Mouse (Mus musculus) heart, embryonic 16.5 days (tissue): Measurements from ENCODE around the gene Fabp3. TPM values are rescaled to one million over a fixed set of nuclear protein-coding genes. Genes with fewer than 3 reads are reported as not detected.

Source experiments
- ATAC-seq: fragments of 200-750 bp; cut with Nextera tagmentation; replicated peaks from 2 replicates; pipeline ENCODE4 v1.8.0; 2017; ENCODE audit warnings: moderate number of reproducible peaks; ENCODE audit not compliant: insufficient read depth, low FRiP score; ENCODE audit errors: extremely low read depth
- H3K27ac ChIP-seq: fragments of 300-500 bp; sonication (generic); 2 replicates; pipeline ENCODE4 v1.5.1; 2014; ENCODE audit warnings: mild to moderate bottlenecking, low read length, control low read depth, moderate library complexity
- H3K27me3 ChIP-seq: fragments of 300-500 bp; sonication (generic); 2 replicates; pipeline ENCODE4 v1.6.1; 2014; ENCODE audit warnings: low read length, mixed read lengths; ENCODE audit not compliant: control insufficient read depth, insufficient read depth
- H3K36me3 ChIP-seq: fragments of 300-500 bp; sonication (generic); 2 replicates; pipeline ENCODE4 v1.6.1; 2014; ENCODE audit not compliant: control insufficient read depth, insufficient read depth
- H3K4me1 ChIP-seq: fragments of 300-500 bp; sonication (generic); 2 replicates; pipeline ENCODE4 v1.6.1; 2014; ENCODE audit warnings: low read length, mixed read lengths; ENCODE audit not compliant: control insufficient read depth, insufficient read depth
- H3K4me2 ChIP-seq: fragments of 300-500 bp; sonication (generic); 2 replicates; pipeline ENCODE4 v1.6.1; 2014; ENCODE audit warnings: low read depth, mild to moderate bottlenecking, control low read depth, low read length
- H3K4me3 ChIP-seq: fragments of 300-500 bp; sonication (generic); 2 replicates; pipeline ENCODE4 v1.5.1; 2014; ENCODE audit warnings: mild to moderate bottlenecking, control low read depth, low read length
- H3K9ac ChIP-seq: fragments of 300-500 bp; sonication (generic); 2 replicates; pipeline ENCODE4 v1.6.1; 2014; ENCODE audit warnings: low read length, control low read depth
- H3K9me3 ChIP-seq: fragments of 300-500 bp; sonication (generic); replicated peaks from 2 replicates; pipeline ENCODE4 v1.6.1; 2016; ENCODE audit warnings: low read length; ENCODE audit not compliant: control insufficient read depth
- WGBS: fragments of 180-500 bp; shearing (Covaris S2); extraction: QIAGEN DNeasy Blood & Tissue Kit; methylation state at CpG from one replicate; pipeline ENCODE4 v1.1.7; 2014; 5-methylcytosine and 5-hydroxymethylcytosine counted together
- polyA plus RNA-seq: library from polyadenylated mRNA; unstranded; fragments of >200 nt; fragmentation: Nextera tagmentation; extraction: Ambion mirVana; gene quantifications from 2 replicates; pipeline ENCODE4 v1.2.1, GENCODE M21; 2015

Fabp3 gene
- polyA plus RNA-seq, 1 experiment from 2014 or later, result 1,916 TPM

DNA sequence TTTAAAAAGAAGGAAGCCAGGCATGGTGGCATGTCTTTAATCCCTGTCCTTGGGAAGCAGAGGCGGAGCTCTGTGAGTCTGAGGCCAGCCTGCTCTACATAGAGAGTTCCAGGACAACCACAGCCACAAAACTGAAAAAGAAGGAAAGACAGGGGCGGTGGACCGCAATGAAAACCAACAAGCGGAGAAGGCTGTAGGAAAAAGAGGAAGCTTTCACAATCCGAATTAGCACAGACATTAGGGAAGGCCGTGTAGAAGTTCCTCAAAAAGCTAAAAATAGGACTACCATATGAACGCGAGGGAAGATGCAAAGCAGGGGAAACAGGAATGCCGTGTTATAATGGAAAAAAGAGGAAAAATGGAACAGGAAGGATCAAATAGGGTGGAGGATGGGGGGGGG lies 24.6 kb upstream of the Fabp3 start:
- WGBS, result 65% methylated on average over 9 of the region's 9 CpGs
- H3K4me2 ChIP-seq, result no peak overlapping the region
- H3K27ac ChIP-seq, result no peak overlapping the region
- no peak for ATAC-seq
- no peaks in the 10 kb centered on the region for H3K9me3 ChIP-seq
- H3K4me3 ChIP-seq, result no peak overlapping the region
- no peak overlapping the region for H3K9ac ChIP-seq
- peaks cover 16% of the 10 kb centered on the region for H3K27me3 ChIP-seq
- no peaks in the 10 kb centered on the region for H3K36me3 ChIP-seq
- no peaks in the 10 kb centered on the region for H3K4me1 ChIP-seq

DNA sequence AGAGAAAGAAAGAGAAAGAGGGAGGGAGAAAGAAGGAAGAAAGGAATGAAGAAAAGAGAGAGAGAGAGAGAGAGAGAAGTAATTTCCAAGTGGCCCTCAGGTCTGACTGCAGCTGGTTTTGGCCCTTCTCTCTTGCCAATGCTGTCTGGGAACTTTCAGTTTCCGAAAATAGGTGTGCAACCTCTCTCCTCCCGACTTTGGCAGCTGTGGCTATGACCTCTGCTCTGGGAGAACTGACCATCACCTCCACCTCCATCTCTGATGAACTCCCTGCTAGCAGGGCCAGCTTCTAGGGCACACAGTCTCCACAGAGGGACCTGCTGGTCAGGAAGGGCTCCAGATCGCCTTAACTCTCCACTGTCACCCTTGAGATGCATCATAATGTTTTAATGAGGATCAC lies 21.9 kb upstream of the Fabp3 start:
- no peak overlapping the region for H3K4me3 ChIP-seq
- H3K4me1 ChIP-seq, result no peaks in the 10 kb centered on the region
- H3K4me2 ChIP-seq, result no peak overlapping the region
- H3K9me3 ChIP-seq, result no peaks in the 10 kb centered on the region
- no peaks in the 10 kb centered on the region for H3K36me3 ChIP-seq
- H3K27ac ChIP-seq, result no peak overlapping the region
- no peak overlapping the region for H3K9ac ChIP-seq
- H3K27me3 ChIP-seq, result peaks cover 3% of the 10 kb centered on the region; the same call in 1 of the 2 replicates
- no peak for ATAC-seq
- WGBS, result 38% methylated on average over 3 of the region's 3 CpGs

DNA sequence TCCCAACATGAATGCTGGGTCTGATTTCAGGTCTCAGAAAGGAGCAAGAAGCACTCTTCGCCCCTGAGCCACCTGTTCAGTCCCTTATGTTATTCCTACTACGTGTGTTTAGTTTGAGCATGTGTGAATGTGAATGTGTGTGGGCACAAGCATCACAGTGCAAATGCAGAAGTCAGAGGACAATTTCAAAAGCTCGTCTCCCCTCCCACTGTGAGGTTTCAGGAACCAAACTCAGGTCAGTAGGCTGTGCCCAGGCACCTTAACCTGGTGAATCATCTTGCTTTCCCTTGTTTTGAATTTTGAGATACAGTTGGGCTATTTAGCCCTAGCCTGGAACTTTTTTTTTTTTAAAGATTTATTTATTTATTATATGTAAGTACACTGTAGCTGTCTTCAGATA lies 18.6 kb upstream of the Fabp3 start:
- 61% methylated on average over 3 of the region's 3 CpGs for WGBS
- Histone ChIP-seq H3K4me3 (no peak overlapping the region), H3K36me3 (no peaks in the 10 kb centered on the region), H3K9ac (no peak overlapping the region), H3K9me3 (no peaks in the 10 kb centered on the region), H3K4me1 (no peaks in the 10 kb centered on the region), H3K27ac (no peak overlapping the region), H3K4me2 (no peak overlapping the region), H3K27me3 (no peaks in the 10 kb centered on the region)
- ATAC-seq, result no peak

DNA sequence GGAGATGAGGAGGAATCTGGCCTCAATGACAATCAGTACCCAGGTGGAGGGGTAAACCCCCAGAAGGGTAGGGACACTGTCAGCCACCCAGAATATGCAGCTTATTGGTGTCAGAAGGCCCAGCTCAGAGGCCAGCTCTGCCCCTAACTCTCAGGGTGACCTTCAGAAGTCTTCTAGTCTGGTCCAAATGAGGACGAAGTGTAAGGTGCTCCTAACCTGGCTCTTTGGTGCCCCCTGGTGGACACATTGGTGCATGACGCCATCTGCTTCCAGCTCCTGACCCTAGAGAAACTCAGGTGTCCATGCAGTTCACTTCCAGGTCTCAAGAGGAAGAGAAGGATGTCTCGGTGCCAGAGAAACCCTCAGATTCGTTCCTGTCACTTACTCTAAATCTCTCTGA lies 16.1 kb upstream of the Fabp3 start:
- Histone ChIP-seq H3K36me3 (no peaks in the 10 kb centered on the region), H3K4me3 (no peak overlapping the region), H3K9me3 (no peaks in the 10 kb centered on the region), H3K9ac (no peak overlapping the region), H3K27me3 (no peaks in the 10 kb centered on the region), H3K4me2 (no peak overlapping the region), H3K27ac (no peak overlapping the region), H3K4me1 (0 out of 2 replicates have a peak, but pooled peaks cover 2% of the 10 kb centered on the region)
- 4% methylated on average over 4 of the region's 4 CpGs for WGBS
- peak; percentile 70; the same call in 1 of the 2 replicates for ATAC-seq

DNA sequence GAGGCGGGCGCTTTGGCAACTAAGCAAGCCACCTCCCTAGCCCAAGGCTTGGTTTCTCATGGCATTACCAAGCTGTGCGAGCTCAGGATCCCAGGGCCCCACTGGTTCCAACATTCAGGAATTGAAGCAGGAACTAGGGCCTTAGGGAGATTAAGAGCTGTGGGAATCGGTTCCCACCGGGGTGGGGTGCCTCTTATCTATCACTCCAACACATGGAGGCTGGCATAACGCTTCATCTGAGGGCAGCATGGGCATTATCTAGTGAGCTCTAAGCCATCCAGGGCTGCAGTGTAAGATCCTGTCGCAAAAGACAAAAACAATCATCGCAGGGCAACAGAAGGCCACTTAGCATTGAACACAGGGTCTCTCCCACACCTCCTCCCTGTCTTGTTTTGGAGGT lies 13.9 kb upstream of the Fabp3 start:
- no peaks in the 10 kb centered on the region for H3K9me3 ChIP-seq
- no peaks in the 10 kb centered on the region for H3K36me3 ChIP-seq
- H3K9ac ChIP-seq, result no peak overlapping the region
- ATAC-seq, result no peak
- peaks cover 3% of the 10 kb centered on the region for H3K4me1 ChIP-seq
- H3K4me2 ChIP-seq, result no peak overlapping the region
- no peak overlapping the region for H3K4me3 ChIP-seq
- no peak overlapping the region for H3K27ac ChIP-seq
- 72% methylated on average over 8 of the region's 8 CpGs for WGBS
- no peaks in the 10 kb centered on the region for H3K27me3 ChIP-seq

DNA sequence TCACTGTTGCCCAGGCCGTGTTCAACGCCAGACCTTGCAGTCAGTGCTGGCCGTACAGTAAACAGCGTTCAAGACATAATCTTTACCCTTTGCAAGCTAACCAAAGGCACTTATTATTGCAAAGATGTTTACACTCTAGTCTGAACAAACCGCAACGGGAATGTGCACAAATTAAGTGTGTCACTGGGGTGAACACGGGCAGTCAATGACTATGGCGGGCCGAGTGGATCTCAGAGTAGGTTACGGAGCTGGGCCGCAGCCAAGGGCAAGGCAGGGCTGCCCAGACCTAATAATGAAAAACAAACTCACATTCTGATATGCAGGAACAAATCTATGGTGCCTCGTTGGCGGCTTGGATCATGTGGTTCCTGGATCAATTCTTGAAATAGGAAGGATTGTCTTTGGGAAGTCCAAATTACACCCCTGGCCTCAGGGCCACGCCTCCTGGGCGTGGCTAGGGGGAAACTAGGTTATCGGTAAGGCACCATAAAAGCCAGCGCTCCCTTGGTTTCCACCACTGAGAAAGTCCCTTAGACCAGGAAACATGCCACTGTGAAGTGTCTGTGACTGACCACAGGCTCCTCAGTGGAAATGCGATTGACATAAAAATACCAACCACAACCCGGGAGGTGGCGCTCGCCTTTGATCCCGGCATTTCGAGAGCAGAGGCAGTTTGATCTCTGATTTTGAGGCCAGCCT lies 13.2 kb upstream of the Fabp3 start:
- peaks cover 9% of the 10 kb centered on the region for H3K4me1 ChIP-seq
- H3K9ac ChIP-seq, result no peak overlapping the region
- ATAC-seq, result no peak
- H3K27me3 ChIP-seq, result no peaks in the 10 kb centered on the region
- no peak overlapping the region for H3K4me3 ChIP-seq
- H3K27ac ChIP-seq, result no peak overlapping the region
- no peak overlapping the region; the same call in 1 of the 2 replicates for H3K4me2 ChIP-seq
- H3K9me3 ChIP-seq, result no peaks in the 10 kb centered on the region
- no peaks in the 10 kb centered on the region for H3K36me3 ChIP-seq
- 45% methylated on average over 23 of the region's 23 CpGs for WGBS

DNA sequence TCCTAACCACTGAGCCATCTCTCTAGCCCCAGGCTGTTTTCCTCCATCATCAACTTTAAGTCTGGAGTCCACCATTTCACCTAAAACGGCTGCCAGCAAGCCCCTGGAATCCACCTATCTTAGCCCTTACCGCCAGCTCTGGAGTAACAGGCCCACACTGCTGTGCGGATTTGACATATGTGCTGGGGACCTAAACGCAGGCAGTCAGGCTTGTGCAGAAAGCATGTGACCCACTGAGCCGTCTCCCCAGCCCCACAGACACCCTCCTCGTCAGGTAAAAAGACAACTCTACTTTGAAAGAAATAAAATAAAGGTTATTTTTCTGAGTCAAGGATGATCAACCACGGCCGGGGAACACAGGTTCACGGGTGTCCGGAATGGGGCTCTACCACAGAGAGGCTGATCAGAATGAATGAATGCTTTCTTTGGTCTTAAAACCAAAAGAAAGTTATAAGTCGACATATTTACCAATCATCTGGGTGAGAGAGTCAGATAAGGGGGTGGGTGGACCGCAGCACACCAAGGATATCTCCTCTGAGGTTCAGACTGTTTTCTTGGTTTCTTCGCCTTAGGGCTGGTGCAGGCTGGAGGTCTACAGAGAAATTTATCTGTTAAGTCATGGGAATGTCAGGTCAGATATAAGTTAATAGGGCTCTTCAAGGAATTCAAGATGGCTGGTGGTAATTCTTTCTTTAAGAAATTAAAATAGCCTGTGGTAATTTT lies 12.0 kb upstream of the Fabp3 start:
- H3K36me3 ChIP-seq, result no peaks in the 10 kb centered on the region
- H3K9me3 ChIP-seq, result no peaks in the 10 kb centered on the region
- no peak overlapping the region for H3K9ac ChIP-seq
- H3K4me2 ChIP-seq, result no peak overlapping the region
- no peak for ATAC-seq
- H3K27ac ChIP-seq, result no peak overlapping the region
- peaks cover 9% of the 10 kb centered on the region for H3K4me1 ChIP-seq
- WGBS, result 79% methylated on average over 13 of the region's 13 CpGs
- no peak overlapping the region for H3K4me3 ChIP-seq
- no peaks in the 10 kb centered on the region; the same call in 1 of the 2 replicates for H3K27me3 ChIP-seq

DNA sequence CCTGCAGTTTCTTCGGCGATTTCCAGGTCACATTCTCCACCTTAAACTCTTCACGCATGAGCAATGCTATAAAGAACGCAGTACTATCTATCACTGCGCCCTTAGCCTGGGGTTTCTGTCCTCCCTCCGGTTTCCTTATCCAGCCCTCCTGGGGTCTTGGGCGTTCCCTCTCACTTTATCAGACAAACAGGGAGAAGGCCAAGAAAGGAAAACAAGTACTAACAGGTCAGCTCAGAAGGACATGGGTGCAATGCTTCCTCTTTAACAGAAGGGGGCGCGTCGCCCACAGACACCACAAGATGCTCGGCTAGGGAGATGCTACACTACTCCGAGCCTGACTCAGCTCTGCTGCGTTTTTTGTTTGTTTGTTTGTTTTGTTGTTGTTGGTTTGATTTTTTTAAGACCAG lies 11.3 kb upstream of the Fabp3 start:
- no peak overlapping the region for H3K4me2 ChIP-seq
- no peaks in the 10 kb centered on the region; the same call in 1 of the 2 replicates for H3K27me3 ChIP-seq
- no peak overlapping the region for H3K4me3 ChIP-seq
- 17% methylated on average over 13 of the region's 13 CpGs for WGBS
- H3K36me3 ChIP-seq, result no peaks in the 10 kb centered on the region
- H3K4me1 ChIP-seq, result peaks cover 10% of the 10 kb centered on the region
- no peak overlapping the region for H3K27ac ChIP-seq
- H3K9me3 ChIP-seq, result no peaks in the 10 kb centered on the region
- no peak for ATAC-seq
- H3K9ac ChIP-seq, result no peak overlapping the region

DNA sequence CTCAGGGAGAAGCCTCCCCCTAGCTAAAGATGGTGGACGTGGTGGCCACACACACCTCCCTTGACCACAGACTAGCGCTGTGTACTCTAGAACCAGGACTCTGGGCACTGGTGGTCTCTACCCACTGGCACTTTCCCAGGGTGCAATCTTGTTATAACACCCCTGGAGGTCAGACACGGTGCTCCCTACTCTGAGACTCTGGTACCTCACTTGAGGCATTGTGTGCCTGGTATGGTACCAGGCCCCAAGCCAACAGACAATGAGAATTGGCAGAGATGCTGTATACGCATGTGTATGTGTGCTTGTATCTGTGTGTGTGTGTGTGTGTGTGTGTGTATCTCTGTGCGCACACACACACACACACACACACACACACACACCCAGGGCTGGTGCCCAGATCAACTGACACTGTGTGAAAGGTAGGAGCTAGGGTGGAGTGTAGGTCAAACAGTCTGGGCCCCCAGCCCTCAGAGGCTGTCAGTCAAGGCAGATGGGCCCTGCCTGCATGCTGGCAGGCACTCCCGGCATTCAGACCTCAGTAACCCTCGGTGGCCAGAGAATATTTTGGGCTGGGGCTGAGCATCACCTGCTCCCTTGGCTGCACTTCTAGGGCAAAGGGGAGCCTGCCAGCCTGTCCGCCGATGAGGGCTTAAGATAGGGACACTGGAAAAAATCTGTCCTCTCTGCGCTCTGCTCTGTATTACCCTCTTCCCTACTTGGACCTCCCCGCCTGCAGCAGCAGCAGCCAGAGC lies 9.3 kb upstream of the Fabp3 start:
- Histone ChIP-seq H3K36me3 (no peaks in the 10 kb centered on the region), H3K9ac (no peak overlapping the region), H3K4me1 (peaks cover 13% of the 10 kb centered on the region), H3K27ac (peak overlapping the region; percentile 49), H3K4me2 (no peak overlapping the region), H3K4me3 (no peak overlapping the region), H3K27me3 (no peaks in the 10 kb centered on the region; the same call in 1 of the 2 replicates), H3K9me3 (no peaks in the 10 kb centered on the region)
- WGBS, result 56% methylated on average over 11 of the region's 11 CpGs
- ATAC-seq, result peak; percentile 71
